Mouse (Mus musculus) hindbrain, embryonic 16.5 days (tissue): ENCODE measurements at regions not wholly inside any gene's neighbourhood (a gene's known extent, or its start where the extent isn't known, plus 50 kb on each side); places are given as distances from the start of the nearest gene placed in this dataset.

ENCODE experiments used
- ATAC-seq: fragments of 200-750 bp; cut with Nextera tagmentation; 2 replicates; pipeline ENCODE4 v1.8.0; 2017; ENCODE audit warnings: moderate TSS enrichment, moderate library complexity
- H3K27ac ChIP-seq: fragments of 300-500 bp; sonication (generic); 2 replicates; pipeline ENCODE4 v1.5.1; 2014; ENCODE audit warnings: low read depth, mild to moderate bottlenecking, control low read depth, low read length, moderate library complexity
- H3K27me3 ChIP-seq: fragments of 300-500 bp; sonication (generic); replicated peaks from 2 replicates; pipeline ENCODE4 v1.6.1; 2014; ENCODE audit warnings: low read length; ENCODE audit not compliant: control insufficient read depth, insufficient read depth
- H3K36me3 ChIP-seq: fragments of 300-500 bp; sonication (generic); 2 replicates; pipeline ENCODE4 v1.6.1; 2014; ENCODE audit warnings: mild to moderate bottlenecking, low read length, moderate library complexity, mixed read lengths; ENCODE audit not compliant: control insufficient read depth, insufficient read depth
- H3K4me1 ChIP-seq: fragments of 300-500 bp; sonication (generic); 2 replicates; pipeline ENCODE4 v1.6.1; 2014; ENCODE audit warnings: low read depth, low read length; ENCODE audit not compliant: control insufficient read depth, insufficient read depth
- H3K4me2 ChIP-seq: fragments of 300-500 bp; sonication (generic); 2 replicates; pipeline ENCODE4 v1.6.1; 2014; ENCODE audit warnings: mild to moderate bottlenecking, low read length, control low read depth, moderate library complexity
- H3K4me3 ChIP-seq: fragments of 300-500 bp; sonication (generic); 2 replicates; pipeline ENCODE4 v1.5.1; 2014; ENCODE audit warnings: mild to moderate bottlenecking, low read length, control low read depth, moderate library complexity
- H3K9ac ChIP-seq: fragments of 300-500 bp; sonication (generic); 2 replicates; pipeline ENCODE4 v1.6.1; 2014; ENCODE audit warnings: low read depth, mild to moderate bottlenecking, control low read depth, low read length, moderate library complexity
- H3K9me3 ChIP-seq: fragments of 300-500 bp; sonication (generic); 2 replicates; pipeline ENCODE4 v1.6.1; 2014; ENCODE audit warnings: mild to moderate bottlenecking, low read length, moderate library complexity; ENCODE audit not compliant: control insufficient read depth
- WGBS: fragments of 180-500 bp; shearing (Covaris S2); extraction: QIAGEN DNeasy Blood & Tissue Kit; methylation state at CpG from one replicate; pipeline ENCODE4 v1.1.7; 2014; 5-methylcytosine and 5-hydroxymethylcytosine counted together

- ATAC-seq = peak; percentile 71; the same call in 1 of the 2 replicates
- H3K4me3 ChIP-seq = no peak overlapping the region
- 18% methylated on average over 3 of the region's 3 CpGs for WGBS
Observed at GRCm38 (mm10) chr1:26631442-26631841, 55.8 kb downstream of the 4931408C20Rik start.

More at GRCm38 (mm10) chr1:26631442-26631841, 55.8 kb downstream of the 4931408C20Rik start:
- Histone ChIP-seq H3K4me2 (no peak overlapping the region), H3K27ac (no peak overlapping the region), H3K9me3 (no peaks in the 10 kb centered on the region), H3K4me1 (no peaks in the 10 kb centered on the region), H3K9ac (no peak overlapping the region), H3K27me3 (no peaks in the 10 kb centered on the region), H3K36me3 (no peaks in the 10 kb centered on the region)
